Mouse (Mus musculus) forelimb bud, embryonic 11.5 days (tissue): ENCODE results near the gene Hs3st3b1.
A peak's percentile ranks its signal among the peaks of the same experiment; 100 is the strongest.

ENCODE experiments used
- DNase-seq: peaks from one replicate; pipeline ENCODE4 v3.0.0-alpha.2; 2012; ENCODE audit warnings: low read depth, low spot score

Gene Hs3st3b1

GRCm38 (mm10) chr11:63923386-63923785 is 1.3 kb upstream of the Hs3st3b1 start:
- DNase-seq = no peak

- no peak for DNase-seq
Observed at GRCm38 (mm10) chr11:63921044-63921951, 792 bp downstream of the Hs3st3b1 start.

GRCm38 (mm10) chr11:63920531-63920930 is 1.6 kb downstream of the Hs3st3b1 start:
- DNase-seq = peak; percentile 90

- DNase-seq = no peak
Observed at GRCm38 (mm10) chr11:63919211-63920098, 2.6 kb downstream of the Hs3st3b1 start.

- no peak for DNase-seq
Observed at GRCm38 (mm10) chr11:63918321-63919105, 3.6 kb downstream of the Hs3st3b1 start.

- no peak for DNase-seq
Observed at GRCm38 (mm10) chr11:63917561-63917960, 4.5 kb downstream of the Hs3st3b1 start.

GRCm38 (mm10) chr11:63914388-63914787 is 7.7 kb downstream of the Hs3st3b1 start:
- DNase-seq = peak; percentile 73

- DNase-seq = no peak
Observed at GRCm38 (mm10) chr11:63913936-63914335, 8.2 kb downstream of the Hs3st3b1 start.

GRCm38 (mm10) chr11:63911001-63911400 is 11.1 kb downstream of the Hs3st3b1 start:
- no peak for DNase-seq

GRCm38 (mm10) chr11:63909961-63910360 is 12.1 kb downstream of the Hs3st3b1 start:
- no peak for DNase-seq

- no peak for DNase-seq
Observed at GRCm38 (mm10) chr11:63908500-63908899, 13.6 kb downstream of the Hs3st3b1 start.

- no peak for DNase-seq
Observed at GRCm38 (mm10) chr11:63906552-63907353, 15.3 kb downstream of the Hs3st3b1 start.

- DNase-seq = no peak
Observed at GRCm38 (mm10) chr11:63904787-63905186, 17.3 kb downstream of the Hs3st3b1 start.

GRCm38 (mm10) chr11:63898509-63899168 is 23.5 kb downstream of the Hs3st3b1 start:
- no peak for DNase-seq

GRCm38 (mm10) chr11:63897856-63898508 is 24.1 kb downstream of the Hs3st3b1 start:
- no peak for DNase-seq

- DNase-seq = no peak
Observed at GRCm38 (mm10) chr11:63897011-63897410, 25.1 kb downstream of the Hs3st3b1 start.

GRCm38 (mm10) chr11:63894188-63894587 is 27.9 kb downstream of the Hs3st3b1 start:
- DNase-seq = no peak

- no peak for DNase-seq
Observed at GRCm38 (mm10) chr11:63893557-63893956, 28.5 kb downstream of the Hs3st3b1 start.

GRCm38 (mm10) chr11:63891479-63892020 is 30.5 kb downstream of the Hs3st3b1 start:
- no peak for DNase-seq
